ENCODE assay signal across 11 mouse cellular contexts in the genomic region with DNA sequence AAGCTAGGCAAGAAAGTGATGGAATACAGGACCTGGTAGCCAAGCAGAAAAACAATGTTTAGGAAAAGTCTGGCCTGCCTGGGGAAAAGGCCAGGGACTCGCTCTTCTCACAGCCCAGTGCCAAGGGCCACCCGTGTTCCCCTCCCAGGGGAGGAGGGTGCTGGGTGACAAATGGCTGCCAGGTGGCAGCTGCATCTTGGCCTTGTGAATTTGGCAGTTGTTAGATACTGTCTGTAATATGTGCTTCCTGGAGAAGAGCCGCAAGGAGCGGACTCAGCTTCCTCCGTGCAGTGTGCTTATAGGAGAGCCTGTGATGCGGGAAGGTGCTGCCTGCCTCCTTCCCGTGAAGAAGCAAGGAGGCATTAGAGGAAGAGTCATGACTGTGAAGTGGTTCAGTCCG.
DNase-seq lines count a peak whose midpoint lies in the region; ATAC-seq lines count a peak whose summit lies in the region.
"Had no signal": no experiment of that assay in that cellular context is flagged by ENCODE, and none has a peak within 500 bp of the region (broad histone marks: within the 10 kb centered on the region; RNA-seq: fewer than 3 reads in every experiment).

No protein-coding gene starts in this region.

- no peak overlapping the region for H3K4me2 ChIP-seq in heart, embryonic 11.5 days
- H3K4me2 ChIP-seq in liver, embryonic 13.5 days, result no peak overlapping the region
- H3K4me2 ChIP-seq in stomach, embryonic 15.5 days, result no peak overlapping the region
- no peak overlapping the region for H3K4me2 ChIP-seq in hindbrain, embryonic 12.5 days (replicated peaks)
- H3K4me2 ChIP-seq: hindbrain, embryonic 14.5 days had no signal

- ATAC-seq in heart, embryonic 11.5 days (replicated peaks; ENCODE audit: insufficient number of reproducible peaks, low FRiP score, low TSS enrichment), result no peak
- ATAC-seq in liver, embryonic 13.5 days (ENCODE audit: low read depth), result no peak
- ATAC-seq in stomach, embryonic 15.5 days (ENCODE audit: insufficient read depth, low FRiP score, low read depth), result no peak
- ATAC-seq in megakaryocyte progenitor cell, adult 5-6 weeks (replicated peaks; ENCODE audit: poor library complexity), result no peak
- ATAC-seq in hindbrain, embryonic 12.5 days (ENCODE audit: low FRiP score), result no peak

- peaks cover 61% of the 10 kb centered on the region for H3K4me1 ChIP-seq in heart, embryonic 11.5 days (ENCODE audit: control insufficient read depth, insufficient read depth, low read length)
- peaks cover 95% of the 10 kb centered on the region for H3K4me1 ChIP-seq in liver, embryonic 13.5 days (replicated peaks)
- peaks cover 50% of the 10 kb centered on the region for H3K4me1 ChIP-seq in stomach, embryonic 15.5 days
- peaks cover 10% of the 10 kb centered on the region; the same call in 1 of the 2 replicates for H3K4me1 ChIP-seq in hindbrain, embryonic 12.5 days

- H3K27me3 ChIP-seq in heart, embryonic 11.5 days (ENCODE audit: control insufficient read depth, insufficient read depth, low read length), result no peaks in the 10 kb centered on the region
- H3K27me3 ChIP-seq in liver, embryonic 13.5 days, result no peaks in the 10 kb centered on the region
- no peaks in the 10 kb centered on the region for H3K27me3 ChIP-seq in stomach, embryonic 15.5 days (replicated peaks)
- no peaks in the 10 kb centered on the region for H3K27me3 ChIP-seq in hindbrain, embryonic 12.5 days

- no peak overlapping the region for H3K9ac ChIP-seq in heart, embryonic 11.5 days (ENCODE audit: low read depth, low read length)
- H3K9ac ChIP-seq in liver, embryonic 13.5 days, result peak overlapping the region; percentile 18; the same call in 1 of the 2 replicates
- no peak overlapping the region for H3K9ac ChIP-seq in stomach, embryonic 15.5 days
- H3K9ac ChIP-seq in hindbrain, embryonic 12.5 days, result no peak overlapping the region
- H3K9ac ChIP-seq: hindbrain, embryonic 14.5 days had no signal

- intact Hi-C loops in heart, postnatal 10 days (cut with DNase I), result no loop called here
- intact Hi-C loops in left cerebral cortex, postnatal 10 days (cut with DNase I), result no loop called here

- no peak overlapping the region for H3K4me3 ChIP-seq in heart, embryonic 11.5 days (ENCODE audit: low read depth, low read length)
- no peak overlapping the region for H3K4me3 ChIP-seq in liver, embryonic 13.5 days (replicated peaks)
- no peak overlapping the region for H3K4me3 ChIP-seq in stomach, embryonic 15.5 days (replicated peaks)
- H3K4me3 ChIP-seq in hindbrain, embryonic 12.5 days, result no peak overlapping the region

- peak; percentile 49 for DNase-seq in heart, postnatal 10 days
- peak; percentile 64 to 80 for DNase-seq in adrenal gland, postnatal 36 days
- DNase-seq in liver, embryonic 13.5 days, result no peak
- DNase-seq in left cerebral cortex, postnatal 10 days (ENCODE audit: extremely low spot score in 1 of 2, low spot score in 2 of 2), result no peak
- DNase-seq: cerebellum, adult 9-11 months; right cerebral cortex, postnatal 4 days had no signal

- H3K27ac ChIP-seq in heart, embryonic 11.5 days (ENCODE audit: low read depth, low read length), result no peak overlapping the region
- H3K27ac ChIP-seq in liver, embryonic 13.5 days, result peak overlapping the region; percentile 86
- H3K27ac ChIP-seq in stomach, embryonic 15.5 days, result peak overlapping the region; percentile 60; the same call in 1 of the 2 replicates
- H3K27ac ChIP-seq in hindbrain, embryonic 12.5 days, result no peak overlapping the region
- H3K27ac ChIP-seq: hindbrain, embryonic 14.5 days had no signal

- 83% methylated on average over 8 of the region's 8 CpGs for WGBS in heart, embryonic 11.5 days (ENCODE audit: insufficient replicate concordance)
- WGBS in liver, embryonic 13.5 days (ENCODE audit: insufficient replicate concordance), result 82% methylated on average over 8 of the region's 8 CpGs
- WGBS in stomach, embryonic 15.5 days, result 52% methylated on average over 8 of the region's 8 CpGs
- 88% methylated on average over 8 of the region's 8 CpGs for whole genome bisulfite sequencing in hindbrain, embryonic 12.5 days

- H3K9me3 ChIP-seq in heart, embryonic 11.5 days (replicated peaks; ENCODE audit: control insufficient read depth, low read length), result no peaks in the 10 kb centered on the region
- H3K9me3 ChIP-seq in liver, embryonic 13.5 days (replicated peaks), result no peaks in the 10 kb centered on the region
- H3K9me3 ChIP-seq in stomach, embryonic 15.5 days, result no peaks in the 10 kb centered on the region
- H3K9me3 ChIP-seq in hindbrain, embryonic 12.5 days (replicated peaks), result no peaks in the 10 kb centered on the region

- no peaks in the 10 kb centered on the region for H3K36me3 ChIP-seq in heart, embryonic 11.5 days (ENCODE audit: control insufficient read depth, insufficient read depth, low read length)
- 0 out of 2 replicates have a peak, but pooled peaks cover 3% of the 10 kb centered on the region for H3K36me3 ChIP-seq in liver, embryonic 13.5 days
- no peaks in the 10 kb centered on the region for H3K36me3 ChIP-seq in stomach, embryonic 15.5 days
- no peaks in the 10 kb centered on the region for H3K36me3 ChIP-seq in hindbrain, embryonic 12.5 days

Comparison
In these comparisons a context has a peak if more than half of its experiments do, and no peak if none do; other contexts are left out.
1. DNase-seq: peak in heart, postnatal 10 days (2 of 2) and adrenal gland, postnatal 36 days (2 of 2); none in liver, embryonic 13.5 days (single experiment) and left cerebral cortex, postnatal 10 days (0 of 2).
2. H3K27ac ChIP-seq: peak in liver, embryonic 13.5 days (single experiment) and stomach, embryonic 15.5 days (single experiment); none in heart, embryonic 11.5 days (single experiment) and hindbrain, embryonic 12.5 days (single experiment).